Mouse (Mus musculus): ENCODE data around the gene Gpr4. TPM values are rescaled to one million over a fixed set of nuclear protein-coding genes. Genes with fewer than 3 reads are reported as not detected.

The Gpr4 gene
- polyA plus RNA-seq, 1 experiment from 2014 or later: 1.8 TPM

- under 1% methylated on average over 32 of the region's 32 CpGs for WGBS
- Histone ChIP-seq H3K9ac (ENCODE audit: low read length) (peak overlapping the region; percentile 46; the same call in 1 of the 2 replicates), H3K4me3 (ENCODE audit: low read depth, low read length) (peak overlapping the region; percentile 24), H3K27me3 (replicated peaks; ENCODE audit: control insufficient read depth, insufficient read depth, low read length) (peaks cover 25% of the 10 kb centered on the region), H3K36me3 (ENCODE audit: control insufficient read depth, insufficient read depth, low read length) (peaks cover 13% of the 10 kb centered on the region), H3K4me2 (ENCODE audit: low read length) (peak overlapping the region; percentile 63), H3K27ac (ENCODE audit: low read depth, low read length) (no peak overlapping the region), H3K9me3 (replicated peaks; ENCODE audit: control insufficient read depth, low read length) (no peaks in the 10 kb centered on the region), H3K4me1 (ENCODE audit: control insufficient read depth, insufficient read depth, low read length) (peaks cover 14% of the 10 kb centered on the region; the same call in 1 of the 2 replicates)
- peak; percentile 75 for DNase-seq (ENCODE audit: low spot score)
- no peak for ATAC-seq
These were observed 33.2 kb upstream of the Gpr4 start for GRCm38 (mm10) chr7:19179173-19179572.

GRCm38 (mm10) chr7:19179936-19180335, 32.4 kb upstream of the Gpr4 start:
- Histone ChIP-seq H3K4me1 (ENCODE audit: control insufficient read depth, insufficient read depth, low read length) (peaks cover 21% of the 10 kb centered on the region), H3K9me3 (replicated peaks; ENCODE audit: control insufficient read depth, low read length) (no peaks in the 10 kb centered on the region), H3K9ac (ENCODE audit: low read length) (no peak overlapping the region; the same call in 1 of the 2 replicates), H3K27ac (ENCODE audit: low read depth, low read length) (no peak overlapping the region), H3K27me3 (replicated peaks; ENCODE audit: control insufficient read depth, insufficient read depth, low read length) (peaks cover 25% of the 10 kb centered on the region), H3K4me3 (ENCODE audit: low read depth, low read length) (no peak overlapping the region), H3K36me3 (ENCODE audit: control insufficient read depth, insufficient read depth, low read length) (peaks cover 13% of the 10 kb centered on the region), H3K4me2 (ENCODE audit: low read length) (0 out of 2 replicates have a peak overlapping the region, but pooled peaks have one; percentile 63)
- ATAC-seq: no peak
- DNase-seq (ENCODE audit: low spot score): no peak
- WGBS: 50% methylated on average over 6 of the region's 6 CpGs

- Histone ChIP-seq H3K27me3 (replicated peaks; ENCODE audit: control insufficient read depth, insufficient read depth, low read length) (peaks cover 25% of the 10 kb centered on the region), H3K4me2 (ENCODE audit: low read length) (peak overlapping the region; percentile 54), H3K9ac (ENCODE audit: low read length) (peak overlapping the region; percentile 54), H3K4me3 (ENCODE audit: low read depth, low read length) (peak overlapping the region; percentile 36), H3K36me3 (ENCODE audit: control insufficient read depth, insufficient read depth, low read length) (peaks cover 18% of the 10 kb centered on the region), H3K9me3 (replicated peaks; ENCODE audit: control insufficient read depth, low read length) (no peaks in the 10 kb centered on the region), H3K27ac (ENCODE audit: low read depth, low read length) (no peak overlapping the region), H3K4me1 (ENCODE audit: control insufficient read depth, insufficient read depth, low read length) (peaks cover 28% of the 10 kb centered on the region)
- DNase-seq (ENCODE audit: low spot score) (no peak), ATAC-seq (no peak)
- WGBS: 2% methylated on average over 21 of the region's 27 CpGs
These were observed 31.4 kb upstream of the Gpr4 start for GRCm38 (mm10) chr7:19180862-19181429.

- peak; percentile 30 for DNase-seq (ENCODE audit: low spot score)
- Histone ChIP-seq H3K9ac (ENCODE audit: low read length) (no peak overlapping the region), H3K27ac (ENCODE audit: low read depth, low read length) (peak overlapping the region; percentile 79; the same call in 1 of the 2 replicates), H3K4me2 (ENCODE audit: low read length) (peak overlapping the region; percentile 11; the same call in 1 of the 2 replicates), H3K4me1 (ENCODE audit: control insufficient read depth, insufficient read depth, low read length) (peaks cover 20% of the 10 kb centered on the region), H3K27me3 (replicated peaks; ENCODE audit: control insufficient read depth, insufficient read depth, low read length) (peaks cover 10% of the 10 kb centered on the region), H3K36me3 (ENCODE audit: control insufficient read depth, insufficient read depth, low read length) (peaks cover 27% of the 10 kb centered on the region), H3K9me3 (replicated peaks; ENCODE audit: control insufficient read depth, low read length) (no peaks in the 10 kb centered on the region), H3K4me3 (ENCODE audit: low read depth, low read length) (no peak overlapping the region)
- ATAC-seq: 0 out of 2 replicates have a peak, but pooled peaks have one; percentile 21
- 40% methylated on average over 2 of the region's 2 CpGs for WGBS
These were observed 28.1 kb upstream of the Gpr4 start for GRCm38 (mm10) chr7:19184250-19184649.

- H3K36me3 ChIP-seq (ENCODE audit: control insufficient read depth, insufficient read depth, low read length): peaks cover 27% of the 10 kb centered on the region
- peaks cover 5% of the 10 kb centered on the region for H3K27me3 ChIP-seq (replicated peaks; ENCODE audit: control insufficient read depth, insufficient read depth, low read length)
- H3K27ac ChIP-seq (ENCODE audit: low read depth, low read length): peak overlapping the region; percentile 79; the same call in 1 of the 2 replicates
- peak overlapping the region; percentile 11 for H3K4me2 ChIP-seq (ENCODE audit: low read length)
- no peak overlapping the region for H3K4me3 ChIP-seq (ENCODE audit: low read depth, low read length)
- no peak overlapping the region for H3K9ac ChIP-seq (ENCODE audit: low read length)
- 40% methylated on average over 6 of the region's 6 CpGs for WGBS
- DNase-seq (ENCODE audit: low spot score) (peak; percentile 80), ATAC-seq (peak; percentile 74)
- H3K4me1 ChIP-seq (ENCODE audit: control insufficient read depth, insufficient read depth, low read length): peaks cover 20% of the 10 kb centered on the region
- no peaks in the 10 kb centered on the region for H3K9me3 ChIP-seq (replicated peaks; ENCODE audit: control insufficient read depth, low read length)
These were observed 27.6 kb upstream of the Gpr4 start for GRCm38 (mm10) chr7:19184758-19185157.

- H3K4me1 ChIP-seq (ENCODE audit: control insufficient read depth, insufficient read depth, low read length): no peaks in the 10 kb centered on the region
- H3K9ac ChIP-seq (ENCODE audit: low read length): no peak overlapping the region
- no peak overlapping the region for H3K4me3 ChIP-seq (ENCODE audit: low read depth, low read length)
- no peak overlapping the region for H3K27ac ChIP-seq (ENCODE audit: low read depth, low read length)
- no peak overlapping the region for H3K4me2 ChIP-seq (ENCODE audit: low read length)
- no peaks in the 10 kb centered on the region for H3K27me3 ChIP-seq (replicated peaks; ENCODE audit: control insufficient read depth, insufficient read depth, low read length)
- DNase-seq (ENCODE audit: low spot score): no peak
- ATAC-seq: no peak
- no peaks in the 10 kb centered on the region; the same call in 1 of the 2 replicates for H3K9me3 ChIP-seq (replicated peaks; ENCODE audit: control insufficient read depth, low read length)
- H3K36me3 ChIP-seq (ENCODE audit: control insufficient read depth, insufficient read depth, low read length): peaks cover 58% of the 10 kb centered on the region
- 95% methylated on average over 4 of the region's 4 CpGs for WGBS
These were observed 17.7 kb upstream of the Gpr4 start for GRCm38 (mm10) chr7:19194676-19195075.

- ATAC-seq: no peak
- Histone ChIP-seq H3K4me3 (ENCODE audit: low read depth, low read length) (no peak overlapping the region), H3K36me3 (ENCODE audit: control insufficient read depth, insufficient read depth, low read length) (peaks cover 60% of the 10 kb centered on the region), H3K4me2 (ENCODE audit: low read length) (no peak overlapping the region), H3K4me1 (ENCODE audit: control insufficient read depth, insufficient read depth, low read length) (no peaks in the 10 kb centered on the region), H3K9me3 (replicated peaks; ENCODE audit: control insufficient read depth, low read length) (no peaks in the 10 kb centered on the region; the same call in 1 of the 2 replicates), H3K27me3 (replicated peaks; ENCODE audit: control insufficient read depth, insufficient read depth, low read length) (no peaks in the 10 kb centered on the region), H3K9ac (ENCODE audit: low read length) (no peak overlapping the region), H3K27ac (ENCODE audit: low read depth, low read length) (no peak overlapping the region)
- WGBS: 65% methylated on average over 6 of the region's 6 CpGs
- peak; percentile 41 for DNase-seq (ENCODE audit: low spot score)
These were observed 15.7 kb upstream of the Gpr4 start for GRCm38 (mm10) chr7:19196676-19197075.

GRCm38 (mm10) chr7:19197985-19198384, 14.4 kb upstream of the Gpr4 start:
- DNase-seq (ENCODE audit: low spot score): no peak
- ATAC-seq: no peak
- no peak overlapping the region for H3K27ac ChIP-seq (ENCODE audit: low read depth, low read length)
- H3K9me3 ChIP-seq (replicated peaks; ENCODE audit: control insufficient read depth, low read length): no peaks in the 10 kb centered on the region; the same call in 1 of the 2 replicates
- 25% methylated on average over 2 of the region's 2 CpGs for WGBS
- H3K27me3 ChIP-seq (replicated peaks; ENCODE audit: control insufficient read depth, insufficient read depth, low read length): no peaks in the 10 kb centered on the region
- no peaks in the 10 kb centered on the region for H3K4me1 ChIP-seq (ENCODE audit: control insufficient read depth, insufficient read depth, low read length)
- H3K4me2 ChIP-seq (ENCODE audit: low read length): no peak overlapping the region
- H3K9ac ChIP-seq (ENCODE audit: low read length): no peak overlapping the region
- H3K36me3 ChIP-seq (ENCODE audit: control insufficient read depth, insufficient read depth, low read length): peaks cover 55% of the 10 kb centered on the region
- H3K4me3 ChIP-seq (ENCODE audit: low read depth, low read length): no peak overlapping the region

- Histone ChIP-seq H3K4me3 (ENCODE audit: low read depth, low read length) (no peak overlapping the region), H3K27ac (ENCODE audit: low read depth, low read length) (no peak overlapping the region), H3K9me3 (replicated peaks; ENCODE audit: control insufficient read depth, low read length) (no peaks in the 10 kb centered on the region), H3K9ac (ENCODE audit: low read length) (no peak overlapping the region), H3K4me1 (ENCODE audit: control insufficient read depth, insufficient read depth, low read length) (no peaks in the 10 kb centered on the region), H3K4me2 (ENCODE audit: low read length) (no peak overlapping the region), H3K27me3 (replicated peaks; ENCODE audit: control insufficient read depth, insufficient read depth, low read length) (no peaks in the 10 kb centered on the region), H3K36me3 (ENCODE audit: control insufficient read depth, insufficient read depth, low read length) (peaks cover 53% of the 10 kb centered on the region)
- 66% methylated on average over 10 of the region's 15 CpGs for WGBS
- DNase-seq (ENCODE audit: low spot score) (no peak), ATAC-seq (no peak)
These were observed 10.7 kb upstream of the Gpr4 start for GRCm38 (mm10) chr7:19201660-19202059.
